Mouse (Mus musculus): ENCODE results near the gene 4932438H23Rik. TPM values are rescaled to one million over a fixed set of nuclear protein-coding genes. Genes with fewer than 3 reads are reported as not detected.

4932438H23Rik gene
- total and polyA plus RNA-seq, 3 experiments = not detected

DNA sequence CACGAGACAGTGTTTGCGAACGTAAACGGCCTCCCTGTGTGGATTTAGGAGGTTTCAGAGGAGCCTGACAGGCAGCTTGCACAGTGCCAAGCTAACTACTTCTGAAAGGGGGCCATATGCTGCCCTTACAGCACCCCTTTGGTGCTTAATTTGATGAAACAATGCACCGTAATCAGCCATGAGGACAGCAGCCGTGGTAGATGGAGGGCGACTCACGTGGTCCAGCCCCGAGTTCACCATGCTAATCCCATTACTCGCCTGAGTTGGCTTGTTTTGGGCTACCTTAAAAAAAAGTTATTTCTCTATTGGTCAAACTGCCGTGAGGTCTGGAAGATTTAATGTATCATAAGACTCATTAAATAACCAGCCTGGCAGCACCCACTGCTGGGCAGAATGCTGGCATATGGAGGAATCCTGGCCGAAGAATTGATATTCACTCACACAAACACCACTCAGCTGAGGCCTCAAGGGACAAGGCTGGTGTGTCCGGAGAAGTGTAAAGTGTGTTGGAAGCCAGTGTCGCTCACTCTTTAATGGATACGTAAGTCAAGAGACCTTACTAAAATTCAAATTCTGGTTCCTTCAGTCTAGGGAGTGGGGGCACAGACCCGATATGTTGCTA is 4.6 kb upstream of the 4932438H23Rik start:
- no peak overlapping the region for H3K27ac ChIP-seq (ENCODE audit: control insufficient read depth, low read depth, low read length)
- TF ChIP-seq SMC3 (IDR thresholded peaks at IDR 0.05; ENCODE audit: low read depth, low read length) (no peak), MXI1 (IDR thresholded peaks at IDR 0.05; ENCODE audit: low read depth, low read length) (no peak), CHD1 (IDR thresholded peaks at IDR 0.05; ENCODE audit: low read depth, low read length) (no peak), POLR2AphosphoS5 (IDR thresholded peaks at IDR 0.05; ENCODE audit: borderline replicate concordance, low read depth, low read length) (no peak), TAL1 (IDR thresholded peaks at IDR 0.05; ENCODE audit: low read length) (no peak), E2F4 (IDR thresholded peaks at IDR 0.05; ENCODE audit: borderline replicate concordance, low read depth, low read length) (no peak), POLR2A (IDR thresholded peaks at IDR 0.05; ENCODE audit: control insufficient read depth in 1 of 2, insufficient read depth in 1 of 2, low read depth in 1 of 2, low read length in 2 of 2, poor library complexity in 1 of 2) (no peak), CHD2 (IDR thresholded peaks at IDR 0.05; ENCODE audit: low read length) (no peak), KAT2A (conservative IDR thresholded peaks at IDR 0.05; ENCODE audit: low read depth, low read length) (no peak), USF2 (IDR thresholded peaks at IDR 0.05; ENCODE audit: borderline replicate concordance in 1 of 2, insufficient read depth in 1 of 2, low read depth in 1 of 2, low read length in 2 of 2) (no peak), MYC (IDR thresholded peaks at IDR 0.05; ENCODE audit: low read depth, low read length) (no peak), ELF1 (IDR thresholded peaks at IDR 0.05; ENCODE audit: low read depth, low read length) (no peak), SIN3A (IDR thresholded peaks at IDR 0.05; ENCODE audit: low read length) (no peak), ZC3H11A (IDR thresholded peaks at IDR 0.05; ENCODE audit: low read depth, low read length) (no peak), MAZ (IDR thresholded peaks at IDR 0.05; ENCODE audit: low read depth, low read length) (no peak), CTCF (IDR thresholded peaks at IDR 0.05 in 2 of 3, conservative IDR thresholded peaks at IDR 0.05 in 1 of 3; ENCODE audit: control insufficient read depth in 1 of 3, insufficient read depth in 1 of 3, low read depth in 2 of 3, low read length in 3 of 3, poor library complexity in 1 of 3, severe bottlenecking in 1 of 3) (no peak), MAX (IDR thresholded peaks at IDR 0.05; ENCODE audit: low read length) (no peak), GATA1 (IDR thresholded peaks at IDR 0.05; ENCODE audit: low read depth, low read length) (no peak)
- H3K9ac ChIP-seq (ENCODE audit: control insufficient read depth, low read depth, low read length, poor library complexity, severe bottlenecking) = no peak overlapping the region
- H3K4me1 ChIP-seq (ENCODE audit: control insufficient read depth in 1 of 2, insufficient read depth in 2 of 2, low read length in 2 of 2) = peaks cover 0 to 5% of the 10 kb centered on the region in 2 experiments; a peak in 1 of 4 replicates
- no peaks in the 10 kb centered on the region for H3K27me3 ChIP-seq (ENCODE audit: control insufficient read depth in 1 of 2, insufficient read depth in 2 of 2, low read length in 2 of 2)
- H3K79me2 ChIP-seq (ENCODE audit: control insufficient read depth, insufficient read depth, low read length, poor library complexity) = no peaks in the 10 kb centered on the region
- no peak overlapping the region for H3K4me3 ChIP-seq (ENCODE audit: control insufficient read depth in 1 of 2, insufficient read depth in 1 of 2, low read depth in 2 of 2, low read length in 2 of 2)
- no peaks in the 10 kb centered on the region for H3K9me3 ChIP-seq (replicated peaks; ENCODE audit: insufficient read depth, low read length)
- peaks cover 0 to 7% of the 10 kb centered on the region in 2 experiments; a peak in 2 of 4 replicates for H3K36me3 ChIP-seq (ENCODE audit: control insufficient read depth in 1 of 2, insufficient read depth in 2 of 2, low read length in 2 of 2)
- no peak for DNase-seq (ENCODE audit: low read depth, low spot score)

DNA sequence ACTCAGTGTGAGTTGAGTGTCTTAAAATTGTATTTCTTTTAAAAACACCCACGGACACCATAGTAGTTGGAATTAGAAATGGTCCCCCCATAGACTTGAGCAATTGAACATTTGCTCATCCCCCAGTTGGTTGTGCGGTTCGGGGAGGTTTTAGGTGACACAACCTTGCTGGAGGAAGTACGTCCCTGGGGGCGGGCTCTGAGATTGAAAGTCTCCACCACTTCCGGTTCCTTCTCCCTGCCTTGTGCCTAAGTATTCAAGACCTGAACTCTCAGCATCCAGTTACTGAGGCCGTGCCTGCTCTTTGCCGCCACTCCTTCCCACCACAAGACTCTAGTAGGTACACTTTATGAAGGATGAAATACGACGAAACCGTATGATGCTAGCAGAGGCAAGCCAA is 2.9 kb upstream of the 4932438H23Rik start:
- TF ChIP-seq NRF1 (IDR thresholded peaks at IDR 0.05; ENCODE audit: insufficient read depth, low read depth, low read length, poor library complexity, severe bottlenecking) = no peak
- no peak for TF ChIP-seq POLR2A (IDR thresholded peaks at IDR 0.05; ENCODE audit: control insufficient read depth in 1 of 2, insufficient read depth in 1 of 2, low read depth in 1 of 2, low read length in 2 of 2, poor library complexity in 1 of 2)
- TF ChIP-seq CHD2 (IDR thresholded peaks at IDR 0.05; ENCODE audit: low read length) = no peak
- TF ChIP-seq KAT2A (conservative IDR thresholded peaks at IDR 0.05; ENCODE audit: low read depth, low read length) = no peak
- TF ChIP-seq ZKSCAN1 (IDR thresholded peaks at IDR 0.05; ENCODE audit: low read depth, low read length) = no peak
- TF ChIP-seq SIN3A (IDR thresholded peaks at IDR 0.05; ENCODE audit: low read length) = no peak
- no peak for TF ChIP-seq SMC3 (IDR thresholded peaks at IDR 0.05; ENCODE audit: low read depth, low read length)
- TF ChIP-seq MXI1 (IDR thresholded peaks at IDR 0.05; ENCODE audit: low read depth, low read length) = no peak
- TF ChIP-seq ZMIZ1 (IDR thresholded peaks at IDR 0.05; ENCODE audit: low read depth, low read length) = no peak
- TF ChIP-seq NELFE (IDR thresholded peaks at IDR 0.05; ENCODE audit: low read depth, low read length) = no peak
- no peak for TF ChIP-seq GATA1 (IDR thresholded peaks at IDR 0.05; ENCODE audit: low read depth, low read length)
- TF ChIP-seq ZC3H11A (IDR thresholded peaks at IDR 0.05; ENCODE audit: low read depth, low read length) = no peak
- TF ChIP-seq USF1 (IDR thresholded peaks at IDR 0.05; ENCODE audit: low read depth, low read length) = no peak
- TF ChIP-seq POLR2AphosphoS2 (IDR thresholded peaks at IDR 0.05; ENCODE audit: low read length) = no peak
- no peak for TF ChIP-seq E2F4 (IDR thresholded peaks at IDR 0.05; ENCODE audit: borderline replicate concordance, low read depth, low read length)
- TF ChIP-seq MYC (IDR thresholded peaks at IDR 0.05; ENCODE audit: low read depth, low read length) = no peak
- no peak for TF ChIP-seq MYB (IDR thresholded peaks at IDR 0.05; ENCODE audit: low read depth, low read length)
- Histone ChIP-seq H3K9ac (ENCODE audit: control insufficient read depth, low read depth, low read length, poor library complexity, severe bottlenecking) (no peak overlapping the region), H3K4me1 (ENCODE audit: control insufficient read depth in 1 of 2, insufficient read depth in 2 of 2, low read length in 2 of 2) (peaks cover 0 to 5% of the 10 kb centered on the region in 2 experiments; a peak in 1 of 4 replicates), H3K36me3 (ENCODE audit: control insufficient read depth in 1 of 2, insufficient read depth in 2 of 2, low read length in 2 of 2) (peaks cover 0 to 7% of the 10 kb centered on the region in 2 experiments; a peak in 2 of 4 replicates), H3K9me3 (replicated peaks; ENCODE audit: insufficient read depth, low read length) (no peaks in the 10 kb centered on the region), H3K27ac (ENCODE audit: control insufficient read depth, low read depth, low read length) (no peak overlapping the region), H3K27me3 (ENCODE audit: control insufficient read depth in 1 of 2, insufficient read depth in 2 of 2, low read length in 2 of 2) (no peaks in the 10 kb centered on the region), H3K4me3 (ENCODE audit: control insufficient read depth in 1 of 2, insufficient read depth in 1 of 2, low read depth in 2 of 2, low read length in 2 of 2) (no peak overlapping the region), H3K79me2 (ENCODE audit: control insufficient read depth, insufficient read depth, low read length, poor library complexity) (no peaks in the 10 kb centered on the region)
- no peak for DNase-seq (ENCODE audit: low read depth, low spot score)

Measured in MEL (cell line).